Mouse (Mus musculus) G1E (cell line): ENCODE data around the gene Psenen.

ENCODE experiments used
- CTCF ChIP-seq: IDR thresholded peaks from 2 replicates; pipeline ENCODE4 v1.5.1; 2012; ENCODE audit warnings: low read depth, low read length, inconsistent platforms, mixed read lengths
- GATA1 ChIP-seq: IDR thresholded peaks from 2 replicates; pipeline ENCODE4 v1.6.1; 2012; ENCODE audit warnings: borderline replicate concordance, low read length, inconsistent platforms, mixed read lengths
- POLR2AphosphoS5 ChIP-seq: IDR thresholded peaks from 2 replicates; pipeline ENCODE4 v1.6.1; 2012; ENCODE audit warnings: low read depth, low read length, inconsistent platforms; ENCODE audit not compliant: insufficient replicate concordance
- TAL1 ChIP-seq: conservative IDR thresholded peaks from 2 replicates; pipeline ENCODE4 v1.6.1; 2012; ENCODE audit warnings: low read depth, low read length, inconsistent platforms, mixed read lengths

DNA sequence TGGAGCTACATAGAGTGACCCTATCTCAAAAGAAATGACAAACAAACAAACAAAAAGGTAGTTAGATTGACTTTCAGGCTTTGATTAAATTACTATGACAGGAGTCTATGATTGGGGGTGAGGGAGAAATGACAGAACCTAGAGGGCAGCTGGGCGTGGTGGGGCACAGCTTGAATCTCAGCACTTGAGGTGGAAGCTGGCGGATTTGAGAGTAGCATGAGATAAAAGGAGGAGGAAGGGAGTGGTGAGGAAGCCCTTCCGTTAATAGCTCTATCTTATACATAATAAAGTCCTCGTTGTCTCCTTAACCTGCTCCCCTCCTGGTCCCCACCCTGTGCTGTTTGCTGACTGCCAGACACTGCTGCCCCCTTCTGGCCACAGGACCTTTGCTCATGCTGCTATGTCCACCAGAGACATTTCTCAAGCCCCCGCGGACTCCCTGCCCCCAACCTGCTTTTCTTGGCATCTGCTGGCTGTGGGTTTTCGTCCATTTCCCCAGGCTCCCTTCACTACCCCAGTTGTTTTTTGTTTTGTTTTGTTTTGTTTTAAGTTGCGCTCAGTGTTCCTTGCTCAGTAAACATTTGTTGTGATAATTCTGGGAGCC is 44.4 kb upstream of the Psenen start:
- TF ChIP-seq GATA1: no peak
- TF ChIP-seq CTCF: no peak; the same call in 1 of the 2 replicates
- no peak for TF ChIP-seq POLR2AphosphoS5
- TF ChIP-seq TAL1: no peak
